Mouse (Mus musculus) inflammation-experienced regulatory T-cells, adult 16 weeks (primary cell): Measurements from ENCODE around the gene Gch1. TPM values are rescaled to one million over a fixed set of nuclear protein-coding genes. Genes with fewer than 3 reads are reported as not detected.

ENCODE experiments used
- polyA plus RNA-seq: library from polyadenylated mRNA; unstranded; fragments of 100-300 nt; shearing (Covaris generic); gene quantifications from one replicate; pipeline ENCODE4 v1.2.1, GENCODE M21; 2017

Gene Gch1
- polyA plus RNA-seq = 7.3 TPM

DNA sequence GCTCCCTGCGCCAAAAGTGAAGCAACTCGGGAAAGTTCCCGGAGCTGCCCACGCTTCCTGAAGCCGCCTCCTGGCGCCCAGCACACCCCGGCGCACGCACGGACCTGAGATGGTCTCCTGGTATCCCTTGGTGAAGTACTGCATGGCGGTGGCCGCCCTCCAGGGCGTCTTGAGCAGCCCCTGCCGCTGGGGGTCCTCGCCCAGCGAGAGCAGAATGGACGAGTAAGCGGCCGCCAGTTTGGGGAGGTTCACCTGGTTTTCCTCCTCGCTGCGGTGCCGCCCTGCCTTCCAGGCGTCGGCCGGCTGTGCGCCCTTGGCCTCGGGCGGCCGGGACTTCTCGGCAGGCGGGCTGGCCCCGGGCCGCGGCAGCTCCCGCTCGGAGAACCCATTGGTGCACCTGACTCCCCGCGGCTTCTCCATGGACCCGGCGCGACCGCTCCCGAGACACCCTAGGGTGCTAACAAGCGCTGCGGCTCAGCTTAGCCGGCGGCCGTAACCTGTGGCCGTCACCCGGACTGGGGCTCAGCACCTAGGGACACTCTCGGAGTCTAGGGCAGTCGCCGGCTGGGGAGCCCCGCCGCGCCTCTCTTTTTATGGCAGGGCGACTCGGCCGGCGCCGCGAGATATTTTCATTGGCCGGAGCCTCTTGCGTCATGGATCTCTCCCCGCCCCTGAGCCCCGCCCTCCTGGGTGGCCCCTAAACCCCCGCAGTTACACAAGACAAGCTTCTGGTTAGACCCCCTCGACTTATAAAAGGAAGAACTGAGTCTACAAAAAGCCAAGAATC is at the start of gene Gch1:
TSS of gene Gch1 (minus strand) at position 566 of the 787 bp plus-strand sequence.

Other genes with a start within 250 kb of the Gch1 start
- gene Wdhd1, start 87.4 kb upstream of the Gch1 start, polyA plus RNA-seq = 16.6 TPM
- 11.5 TPM for gene Socs4, start 87.5 kb upstream of the Gch1 start, polyA plus RNA-seq
- 77.5 TPM for gene Mapk1ip1l, start 108.9 kb upstream of the Gch1 start, polyA plus RNA-seq
- gene Lgals3, start 178.3 kb upstream of the Gch1 start, polyA plus RNA-seq = 20.0 TPM
- gene Dlgap5, start 229.0 kb upstream of the Gch1 start, polyA plus RNA-seq = 16.3 TPM